Mouse (Mus musculus) MEL (cell line): Measurements from ENCODE around the gene Ggta1.

Experiments
- CTCF ChIP-seq, 3 experiments: IDR thresholded peaks in 2 of 3; conservative IDR thresholded peaks in 1 of 3; 2 replicates each; pipeline ENCODE4 v1.5.1; 2011 to 2012; ENCODE audit warnings: low read length in 3 of 3, low read depth in 2 of 3, mild to moderate bottlenecking in 2 of 3, improper control_type of control experiment in 1 of 3, inconsistent platforms in 1 of 3, mixed read lengths in 1 of 3, moderate library complexity in 1 of 3; ENCODE audit not compliant: control insufficient read depth in 1 of 3, insufficient read depth in 1 of 3, poor library complexity in 1 of 3, severe bottlenecking in 1 of 3
- E2F4 ChIP-seq: IDR thresholded peaks from 2 replicates; pipeline ENCODE4 v1.6.1; 2011; ENCODE audit warnings: low read depth, low read length, improper control_type of control experiment, borderline replicate concordance
- GABPA ChIP-seq: IDR thresholded peaks from 2 replicates; pipeline ENCODE4 v1.6.1; 2012; ENCODE audit warnings: low read depth, mild to moderate bottlenecking, inconsistent platforms, low read length, improper control_type of control experiment, moderate library complexity
- GATA1 ChIP-seq: IDR thresholded peaks from 2 replicates; pipeline ENCODE4 v1.6.1; 2011; ENCODE audit warnings: low read depth, low read length, improper control_type of control experiment
- HCFC1 ChIP-seq: IDR thresholded peaks from 2 replicates; pipeline ENCODE4 v1.6.1; 2012; ENCODE audit warnings: low read depth, mild to moderate bottlenecking, inconsistent platforms, low read length, improper control_type of control experiment, moderate library complexity
- MXI1 ChIP-seq: IDR thresholded peaks from 2 replicates; pipeline ENCODE4 v1.6.1; 2011; ENCODE audit warnings: mild to moderate bottlenecking, low read depth, low read length, improper control_type of control experiment
- POLR2A ChIP-seq, 2 experiments: IDR thresholded peaks; 2 replicates each; pipeline ENCODE4 v1.6.1; 2011 to 2012; ENCODE audit warnings: low read length in 2 of 2, mild to moderate bottlenecking in 2 of 2, control low read depth in 1 of 2, improper control_type of control experiment in 1 of 2, low read depth in 1 of 2, moderate library complexity in 1 of 2; ENCODE audit not compliant: control insufficient read depth in 1 of 2, insufficient read depth in 1 of 2, poor library complexity in 1 of 2
- SMC3 ChIP-seq: IDR thresholded peaks from 2 replicates; pipeline ENCODE4 v1.6.1; 2011; ENCODE audit warnings: low read depth, low read length, improper control_type of control experiment
- UBTF ChIP-seq: IDR thresholded peaks from 2 replicates; pipeline ENCODE4 v1.6.1; 2012; ENCODE audit warnings: low read depth, mild to moderate bottlenecking, inconsistent platforms, low read length, improper control_type of control experiment, moderate library complexity, borderline replicate concordance; ENCODE audit not compliant: insufficient read depth

DNA sequence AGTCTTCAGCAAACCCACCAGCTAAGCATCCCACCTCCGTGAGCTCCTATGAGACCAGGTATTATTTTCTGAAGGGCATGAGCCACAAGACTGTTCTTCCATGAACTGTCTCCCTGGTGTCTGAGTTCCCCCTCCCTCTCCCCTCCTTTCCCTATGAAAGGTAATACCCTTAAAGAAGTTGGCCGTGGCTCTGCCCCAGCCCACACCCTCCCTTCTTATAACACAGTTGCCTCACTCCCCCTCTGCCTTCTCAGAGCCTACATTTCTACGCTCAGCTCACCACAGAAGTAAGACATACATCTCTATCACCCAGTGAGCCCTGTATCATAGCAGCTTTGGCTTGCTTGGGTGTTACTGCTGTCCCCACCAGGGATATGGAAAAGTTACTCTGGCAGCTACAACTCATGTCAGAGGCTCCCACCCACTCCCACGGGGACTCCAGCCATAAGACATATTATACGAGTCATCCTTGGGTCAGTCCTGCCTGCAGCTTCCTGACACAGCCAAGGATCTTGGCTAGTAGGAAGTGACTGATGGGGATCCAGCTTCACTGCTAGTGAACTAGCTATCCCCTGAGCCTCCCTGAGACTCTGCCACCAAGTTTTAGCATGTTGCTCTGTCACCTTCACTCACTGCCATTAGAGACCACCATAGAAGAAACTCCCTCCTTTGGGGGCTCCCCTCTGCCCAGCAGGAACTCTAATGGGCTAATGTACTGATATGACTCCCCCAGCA is 33.4 kb upstream of the Ggta1 start:
- TF ChIP-seq SMC3 (no peak), MXI1 (no peak), GABPA (no peak), POLR2A (IDR thresholded peaks at IDR 0.05; ENCODE audit: control insufficient read depth in 1 of 2, insufficient read depth in 1 of 2, low read depth in 1 of 2, low read length in 2 of 2, poor library complexity in 1 of 2) (no peak), HCFC1 (no peak), E2F4 (no peak), UBTF (no peak), GATA1 (no peak), CTCF (IDR thresholded peaks at IDR 0.05 in 2 of 3, conservative IDR thresholded peaks at IDR 0.05 in 1 of 3; ENCODE audit: control insufficient read depth in 1 of 3, insufficient read depth in 1 of 3, low read depth in 2 of 3, low read length in 3 of 3, poor library complexity in 1 of 3, severe bottlenecking in 1 of 3) (no peak)
